ENCODE assay signal across 14 mouse cellular contexts in genomic region chr2:61806346-61806825, GRCm38 (mm10). TPM values are rescaled to one million over a fixed set of nuclear protein-coding genes. Genes with fewer than 3 reads are reported as not detected.
DNase-seq lines count a peak whose midpoint lies in the region; ATAC-seq and TF ChIP-seq lines count a peak whose summit lies in the region.
"Had no signal": no experiment of that assay in that cellular context is flagged by ENCODE, and none has a peak within 500 bp of the region (broad histone marks: within the 10 kb centered on the region; RNA-seq: fewer than 3 reads in every experiment).

No protein-coding gene starts in this region.

- peaks cover 100% of the 10 kb centered on the region for H3K27me3 ChIP-seq in intestine, embryonic 14.5 days (replicated peaks; ENCODE audit: control insufficient read depth, insufficient read depth, low read length)
- H3K27me3 ChIP-seq in intestine, postnatal 0 days (replicated peaks; ENCODE audit: control insufficient read depth, insufficient read depth, low read length), result peaks cover 82% of the 10 kb centered on the region
- H3K27me3 ChIP-seq in embryonic facial prominence, embryonic 11.5 days (ENCODE audit: control insufficient read depth, insufficient read depth, low read length), result peaks cover 34% of the 10 kb centered on the region
- H3K27me3 ChIP-seq in forebrain, postnatal 0 days (ENCODE audit: insufficient read depth, low read length), result peaks cover 10% of the 10 kb centered on the region; the same call in 1 of the 2 replicates
- H3K27me3 ChIP-seq in heart, embryonic 12.5 days (replicated peaks), result peaks cover 63% of the 10 kb centered on the region

- WGBS in intestine, embryonic 14.5 days, result 7% methylated on average over 3 of the region's 3 CpGs
- 8% methylated on average over 3 of the region's 3 CpGs for WGBS in intestine, postnatal 0 days
- WGBS in embryonic facial prominence, embryonic 11.5 days, result 0% methylated on average over 3 of the region's 3 CpGs
- 6% methylated on average over 3 of the region's 3 CpGs for WGBS in forebrain, postnatal 0 days
- 5% methylated on average over 3 of the region's 3 CpGs for WGBS in heart, embryonic 12.5 days

- peak; percentile 55 for DNase-seq in intestine, embryonic 14.5 days (ENCODE audit: low spot score)
- DNase-seq in brain, embryonic 14.5 days (ENCODE audit: low read depth), result peak; percentile 40
- peak; percentile 13 for DNase-seq in embryonic facial prominence, embryonic 11.5 days (ENCODE audit: low spot score)
- DNase-seq in forebrain, postnatal 0 days, result no peak
- DNase-seq in gastrocnemius, adult 2 months, result no peak
- no peak for DNase-seq in heart, adult 9 months (ENCODE audit: low spot score in 2 of 2)
- DNase-seq: adrenal gland, postnatal 10 days had no signal

- 0 out of 2 replicates have a peak, but pooled peaks cover 2% of the 10 kb centered on the region for H3K4me1 ChIP-seq in intestine, embryonic 14.5 days (replicated peaks; ENCODE audit: control insufficient read depth, insufficient read depth, low read length)
- 0 out of 2 replicates have a peak, but pooled peaks cover 4% of the 10 kb centered on the region for H3K4me1 ChIP-seq in intestine, postnatal 0 days (replicated peaks; ENCODE audit: control insufficient read depth, insufficient read depth, low read length)
- H3K4me1 ChIP-seq in embryonic facial prominence, embryonic 11.5 days (ENCODE audit: control insufficient read depth, insufficient read depth, low read length), result peaks cover 3% of the 10 kb centered on the region; the same call in 1 of the 2 replicates
- no peaks in the 10 kb centered on the region for H3K4me1 ChIP-seq in forebrain, postnatal 0 days (ENCODE audit: insufficient read depth)
- peaks cover 30% of the 10 kb centered on the region for H3K4me1 ChIP-seq in heart, embryonic 12.5 days (replicated peaks)

- ATAC-seq in intestine, embryonic 14.5 days (replicated peaks; ENCODE audit: low FRiP score, low TSS enrichment, low read depth), result no peak
- ATAC-seq in intestine, postnatal 0 days, result no peak
- ATAC-seq in embryonic facial prominence, embryonic 11.5 days (replicated peaks; ENCODE audit: insufficient number of reproducible peaks, low FRiP score, low TSS enrichment, low read depth), result no peak
- ATAC-seq in forebrain, postnatal 0 days, result no peak
- no peak for ATAC-seq in heart, embryonic 12.5 days (ENCODE audit: insufficient number of reproducible peaks, low FRiP score)
- ATAC-seq: intestine, embryonic 16.5 days had no signal

- no peak overlapping the region for H3K4me2 ChIP-seq in intestine, embryonic 14.5 days (ENCODE audit: low read length)
- H3K4me2 ChIP-seq in intestine, postnatal 0 days (replicated peaks; ENCODE audit: low read depth), result no peak overlapping the region
- no peak overlapping the region for H3K4me2 ChIP-seq in embryonic facial prominence, embryonic 11.5 days (ENCODE audit: low read depth, low read length)
- peak overlapping the region; percentile 81 for H3K4me2 ChIP-seq in forebrain, postnatal 0 days (ENCODE audit: low read depth)
- H3K4me2 ChIP-seq in heart, embryonic 12.5 days, result no peak overlapping the region

- no peak overlapping the region for H3K4me3 ChIP-seq in intestine, embryonic 14.5 days (ENCODE audit: low read depth, low read length)
- H3K4me3 ChIP-seq in intestine, postnatal 0 days (ENCODE audit: low read depth, low read length), result no peak overlapping the region
- H3K4me3 ChIP-seq in embryonic facial prominence, embryonic 11.5 days (ENCODE audit: low read depth, low read length), result no peak overlapping the region
- peak overlapping the region; percentile 48 for H3K4me3 ChIP-seq in forebrain, postnatal 0 days (ENCODE audit: low read depth, low read length)
- H3K4me3 ChIP-seq in gastrocnemius, adult 2 months, result no peak overlapping the region
- no peak overlapping the region for H3K4me3 ChIP-seq in heart, embryonic 12.5 days
- H3K4me3 ChIP-seq: neural tube, embryonic 12.5 days had no signal

- no peak overlapping the region for H3K27ac ChIP-seq in intestine, embryonic 14.5 days (ENCODE audit: low read depth)
- no peak overlapping the region for H3K27ac ChIP-seq in intestine, postnatal 0 days (ENCODE audit: low read depth, low read length)
- H3K27ac ChIP-seq in embryonic facial prominence, embryonic 11.5 days (replicated peaks; ENCODE audit: low read depth, low read length), result no peak overlapping the region
- H3K27ac ChIP-seq in forebrain, postnatal 0 days (ENCODE audit: low read depth, low read length), result peak overlapping the region; percentile 93
- H3K27ac ChIP-seq in gastrocnemius, adult 2 months, result no peak overlapping the region
- no peak overlapping the region for H3K27ac ChIP-seq in heart, embryonic 12.5 days (ENCODE audit: poor library complexity, severe bottlenecking)
- H3K27ac ChIP-seq: kidney, postnatal 0 days; neural tube, embryonic 12.5 days; stomach, postnatal 0 days had no signal

- TF ChIP-seq POLR2A in brain, embryonic 14.5 days (IDR thresholded peaks at IDR 0.05; ENCODE audit: borderline replicate concordance, extremely low read depth, insufficient read depth, insufficient read length, poor library complexity, severe bottlenecking), result no peak

- no peaks in the 10 kb centered on the region for H3K36me3 ChIP-seq in intestine, embryonic 14.5 days (ENCODE audit: control insufficient read depth, insufficient read depth, low read length)
- H3K36me3 ChIP-seq in intestine, postnatal 0 days (ENCODE audit: control insufficient read depth, insufficient read depth), result no peaks in the 10 kb centered on the region
- no peaks in the 10 kb centered on the region for H3K36me3 ChIP-seq in embryonic facial prominence, embryonic 11.5 days (replicated peaks; ENCODE audit: control insufficient read depth, insufficient read depth, low read depth, low read length)
- 0 out of 2 replicates have a peak, but pooled peaks cover 2% of the 10 kb centered on the region for H3K36me3 ChIP-seq in forebrain, postnatal 0 days (ENCODE audit: insufficient read depth)
- no peaks in the 10 kb centered on the region for H3K36me3 ChIP-seq in heart, embryonic 12.5 days
- H3K36me3 ChIP-seq: neural tube, embryonic 12.5 days had no signal

- no peak overlapping the region for H3K9ac ChIP-seq in intestine, embryonic 14.5 days (ENCODE audit: low read length)
- no peak overlapping the region for H3K9ac ChIP-seq in intestine, postnatal 0 days (ENCODE audit: low read depth, low read length)
- H3K9ac ChIP-seq in embryonic facial prominence, embryonic 11.5 days (replicated peaks; ENCODE audit: low read length), result no peak overlapping the region
- H3K9ac ChIP-seq in forebrain, postnatal 0 days, result peak overlapping the region; percentile 82
- no peak overlapping the region for H3K9ac ChIP-seq in heart, embryonic 12.5 days
- H3K9ac ChIP-seq: neural tube, embryonic 12.5 days had no signal

- TF ChIP-seq CTCF in intestine, postnatal 0 days (IDR thresholded peaks at IDR 0.05; ENCODE audit: low read depth), result no peak
- TF ChIP-seq CTCF in brain, embryonic 14.5 days (IDR thresholded peaks at IDR 0.05; ENCODE audit: borderline replicate concordance, extremely low read depth, insufficient read depth, insufficient read length), result no peak
- no peak for TF ChIP-seq CTCF in forebrain, postnatal 0 days (IDR thresholded peaks at IDR 0.05; ENCODE audit: low read depth)
- TF ChIP-seq CTCF in gastrocnemius, adult 2 months (IDR thresholded peaks at IDR 0.05), result no peak

- no peaks in the 10 kb centered on the region for H3K9me3 ChIP-seq in intestine, embryonic 14.5 days (ENCODE audit: control insufficient read depth, low read length)
- no peaks in the 10 kb centered on the region for H3K9me3 ChIP-seq in intestine, postnatal 0 days (ENCODE audit: control insufficient read depth)
- H3K9me3 ChIP-seq in embryonic facial prominence, embryonic 11.5 days (replicated peaks; ENCODE audit: control insufficient read depth, low read length), result no peaks in the 10 kb centered on the region
- H3K9me3 ChIP-seq in forebrain, postnatal 0 days (ENCODE audit: low read length), result no peaks in the 10 kb centered on the region
- no peaks in the 10 kb centered on the region for H3K9me3 ChIP-seq in heart, embryonic 12.5 days (replicated peaks)
- H3K9me3 ChIP-seq: neural tube, embryonic 12.5 days had no signal

- intact Hi-C loops in gastrocnemius, adult 2 months (cut with DNase I), result no loop called here

RNA-seq across cellular contexts. Expression of gene Tbr1, which starts 3.7 kb away (rescaled TPM):
- polyA plus RNA-seq in intestine, embryonic 14.5 days (2014; fragmentation: Nextera tagmentation; extraction: Ambion mirVana), result 0.04 TPM in 1 of 2 replicates, not detected in the other
- polyA plus RNA-seq in intestine, postnatal 0 days (2015; fragmentation: Nextera tagmentation; extraction: Ambion mirVana), result not detected in 2 replicates
- 33.8 and 60.1 TPM in 2 replicates for polyA plus RNA-seq in brain, embryonic 14.5 days (2012; rRNA removed)
- 0.57 and 0.65 TPM in 2 replicates for polyA plus RNA-seq in embryonic facial prominence, embryonic 11.5 days (2014; fragmentation: Nextera tagmentation; extraction: Ambion mirVana)
- 38.0 and 43.2 TPM in 2 replicates for total RNA-seq in forebrain, postnatal 0 days (2014; rRNA removed)
- polyA plus RNA-seq in forebrain, postnatal 0 days (2015; fragmentation: Nextera tagmentation; extraction: Ambion mirVana), result 26.7 and 28.8 TPM in 2 replicates
- total RNA-seq in gastrocnemius, adult 2 months (2021), result not detected
- not detected in 2 replicates for polyA plus RNA-seq in heart, embryonic 12.5 days (2016; fragmentation: Nextera tagmentation; extraction: Ambion mirVana)
- total RNA-seq: liver, adult 2 months had no signal
- polyA plus RNA-seq: intestine, embryonic 16.5 days; liver, adult 2 months; stomach, postnatal 0 days had no signal

Comparison
In these comparisons a context has a peak if more than half of its experiments do, and no peak if none do; other contexts are left out.
1. DNase-seq: peak in intestine, embryonic 14.5 days (single experiment), brain, embryonic 14.5 days (single experiment) and embryonic facial prominence, embryonic 11.5 days (single experiment); none in forebrain, postnatal 0 days (single experiment), gastrocnemius, adult 2 months (single experiment) and heart, adult 9 months (0 of 2).
2. RNA of gene Tbr1, which starts 3.7 kb away (polyA plus RNA-seq): 33.8 to 60.1 TPM in brain, embryonic 14.5 days and 26.7 to 28.8 TPM in forebrain, postnatal 0 days; 0.57 to 0.65 TPM in embryonic facial prominence, embryonic 11.5 days, 0.04 TPM in intestine, embryonic 14.5 days, not detected in intestine, postnatal 0 days and not detected in heart, embryonic 12.5 days; every median in the first group is over 10 times any median in the second.